In genomic region chr15:78429871-78430622, GRCm38 (mm10) we compare ENCODE assay signal across 10 mouse cellular contexts. TPM values are rescaled to one million over a fixed set of nuclear protein-coding genes. Genes with fewer than 3 reads are reported as not detected.
DNase-seq lines count a peak whose midpoint lies in the region; ATAC-seq and TF ChIP-seq lines count a peak whose summit lies in the region.
"Had no signal": no experiment of that assay in that cellular context is flagged by ENCODE, and none has a peak within 500 bp of the region (broad histone marks: within the 10 kb centered on the region; RNA-seq: fewer than 3 reads in every experiment).

No protein-coding gene starts in this region.

- peak overlapping the region; percentile 86; the same call in 1 of the 2 replicates for H3K4me3 ChIP-seq in forebrain, embryonic 12.5 days (replicated peaks)
- H3K4me3 ChIP-seq in hindbrain, postnatal 0 days (ENCODE audit: low read length): peak overlapping the region; percentile 81
- peak overlapping the region; percentile 90; the same call in 1 of the 2 replicates for H3K4me3 ChIP-seq in midbrain, embryonic 16.5 days (ENCODE audit: low read depth, low read length)

- peaks cover 39% of the 10 kb centered on the region for H3K36me3 ChIP-seq in forebrain, embryonic 12.5 days (replicated peaks)
- H3K36me3 ChIP-seq in hindbrain, postnatal 0 days (ENCODE audit: insufficient read depth, low read length): peaks cover 24% of the 10 kb centered on the region
- peaks cover 9% of the 10 kb centered on the region for H3K36me3 ChIP-seq in midbrain, embryonic 16.5 days (ENCODE audit: control insufficient read depth, insufficient read depth, low read length)

- no peak overlapping the region for H3K9ac ChIP-seq in forebrain, embryonic 12.5 days
- H3K9ac ChIP-seq in hindbrain, postnatal 0 days (replicated peaks; ENCODE audit: low read length): peak overlapping the region; percentile 82
- peak overlapping the region; percentile 95 for H3K9ac ChIP-seq in midbrain, embryonic 16.5 days (ENCODE audit: low read depth, low read length)

- H3K9me3 ChIP-seq in forebrain, embryonic 12.5 days: no peaks in the 10 kb centered on the region
- no peaks in the 10 kb centered on the region for H3K9me3 ChIP-seq in hindbrain, postnatal 0 days (ENCODE audit: low read length)
- no peaks in the 10 kb centered on the region for H3K9me3 ChIP-seq in midbrain, embryonic 16.5 days (replicated peaks; ENCODE audit: control insufficient read depth, low read length, poor library complexity, severe bottlenecking)

- H3K27ac ChIP-seq in forebrain, embryonic 12.5 days: no peak overlapping the region
- peak overlapping the region; percentile 77 for H3K27ac ChIP-seq in hindbrain, postnatal 0 days
- H3K27ac ChIP-seq in midbrain, embryonic 16.5 days (ENCODE audit: low read length): peak overlapping the region; percentile 32; the same call in 1 of the 2 replicates

- 85% methylated on average over 13 of the region's 13 CpGs for WGBS in forebrain, embryonic 12.5 days
- WGBS in hindbrain, postnatal 0 days: 79% methylated on average over 13 of the region's 13 CpGs
- 87% methylated on average over 13 of the region's 13 CpGs for WGBS in midbrain, embryonic 16.5 days

- no peak for ATAC-seq in forebrain, embryonic 12.5 days (ENCODE audit: low FRiP score)
- ATAC-seq in hindbrain, postnatal 0 days: no peak
- no peak for ATAC-seq in midbrain, embryonic 16.5 days

- H3K27me3 ChIP-seq in forebrain, embryonic 12.5 days: peaks cover 11% of the 10 kb centered on the region; the same call in 1 of the 2 replicates
- H3K27me3 ChIP-seq in hindbrain, postnatal 0 days (ENCODE audit: insufficient read depth, low read length): no peaks in the 10 kb centered on the region
- H3K27me3 ChIP-seq in midbrain, embryonic 16.5 days (ENCODE audit: control insufficient read depth, insufficient read depth, low read depth, low read length): no peaks in the 10 kb centered on the region

- H3K4me1 ChIP-seq in forebrain, embryonic 12.5 days: peaks cover 33% of the 10 kb centered on the region
- peaks cover 10% of the 10 kb centered on the region; the same call in 1 of the 2 replicates for H3K4me1 ChIP-seq in hindbrain, postnatal 0 days (ENCODE audit: insufficient read depth, low read length)
- peaks cover 15% of the 10 kb centered on the region for H3K4me1 ChIP-seq in midbrain, embryonic 16.5 days (ENCODE audit: control insufficient read depth, insufficient read depth, low read length)

- peak; percentile 97 for DNase-seq in heart, adult 11 months
- no peak for DNase-seq in heart, postnatal 4 days
- DNase-seq in hindbrain, postnatal 0 days (ENCODE audit: low spot score): no peak
- no peak for DNase-seq in urinary bladder, postnatal 36 days (ENCODE audit: low spot score in 2 of 2)
- DNase-seq in right cerebral cortex, postnatal 36 days (ENCODE audit: low spot score in 2 of 2): no peak
- no peak for DNase-seq in natural killer cell, adult 2 months (ENCODE audit: low spot score in 2 of 2)

- TF ChIP-seq CTCF in hindbrain, postnatal 0 days (IDR thresholded peaks at IDR 0.05; ENCODE audit: low read depth): no peak

- H3K4me2 ChIP-seq in forebrain, embryonic 12.5 days: peak overlapping the region; percentile 82
- H3K4me2 ChIP-seq in hindbrain, postnatal 0 days (ENCODE audit: low read depth, low read length): peak overlapping the region; percentile 86
- peak overlapping the region; percentile 96 for H3K4me2 ChIP-seq in midbrain, embryonic 16.5 days (ENCODE audit: low read length)

RNA-seq across cellular contexts. Expression of gene Kctd17, which starts 1.7 kb away (rescaled TPM):
- 10 to 100 TPM; 72.0 to 74.8 TPM for total RNA-seq in heart, postnatal 4 days (2021)
- polyA plus RNA-seq in forebrain, embryonic 12.5 days (2016; fragmentation: Nextera tagmentation; extraction: Ambion mirVana): 67.3 and 79.6 TPM in 2 replicates
- total RNA-seq in hindbrain, postnatal 0 days (2014; rRNA removed): 144 and 155 TPM in 2 replicates
- 144 and 161 TPM in 2 replicates for polyA plus RNA-seq in hindbrain, postnatal 0 days (2015; fragmentation: Nextera tagmentation; extraction: Ambion mirVana)
- polyA plus RNA-seq in midbrain, embryonic 16.5 days (2015; fragmentation: Nextera tagmentation; extraction: Ambion mirVana): 152 and 156 TPM in 2 replicates
- total RNA-seq: CH12.LX had no signal

RNA-seq across cellular contexts. Expression of gene Mpst, which starts 23.8 kb away (rescaled TPM):
- 10 to 100 TPM; 21.9 to 24.9 TPM for total RNA-seq in heart, postnatal 4 days (2021)
- polyA plus RNA-seq in forebrain, embryonic 12.5 days (2016; fragmentation: Nextera tagmentation; extraction: Ambion mirVana): 1.7 and 2.8 TPM in 2 replicates
- 95.4 and 114 TPM in 2 replicates for total RNA-seq in hindbrain, postnatal 0 days (2014; rRNA removed)
- 3.7 and 5.3 TPM in 2 replicates for polyA plus RNA-seq in hindbrain, postnatal 0 days (2015; fragmentation: Nextera tagmentation; extraction: Ambion mirVana)
- 3.6 and 4.3 TPM in 2 replicates for polyA plus RNA-seq in midbrain, embryonic 16.5 days (2015; fragmentation: Nextera tagmentation; extraction: Ambion mirVana)

RNA-seq across cellular contexts. Expression of gene Tst, which starts 24.3 kb away (rescaled TPM):
- total RNA-seq in heart, postnatal 4 days (2021): 10 to 100 TPM; 16.9 to 20.1 TPM
- 10.1 and 10.3 TPM in 2 replicates for polyA plus RNA-seq in forebrain, embryonic 12.5 days (2016; fragmentation: Nextera tagmentation; extraction: Ambion mirVana)
- total RNA-seq in hindbrain, postnatal 0 days (2014; rRNA removed): 75.1 and 79.9 TPM in 2 replicates
- polyA plus RNA-seq in hindbrain, postnatal 0 days (2015; fragmentation: Nextera tagmentation; extraction: Ambion mirVana): 64.4 and 67.0 TPM in 2 replicates
- 15.3 and 22.8 TPM in 2 replicates for polyA plus RNA-seq in midbrain, embryonic 16.5 days (2015; fragmentation: Nextera tagmentation; extraction: Ambion mirVana)

RNA-seq across cellular contexts. Expression of gene Tex33, which starts 34.3 kb away (rescaled TPM):
- total RNA-seq in heart, postnatal 4 days (2021): not detected
- polyA plus RNA-seq in forebrain, embryonic 12.5 days (2016; fragmentation: Nextera tagmentation; extraction: Ambion mirVana): not detected in 2 replicates
- not detected in 2 replicates for total RNA-seq in hindbrain, postnatal 0 days (2014; rRNA removed)
- not detected in 2 replicates for polyA plus RNA-seq in hindbrain, postnatal 0 days (2015; fragmentation: Nextera tagmentation; extraction: Ambion mirVana)
- not detected in 2 replicates for polyA plus RNA-seq in midbrain, embryonic 16.5 days (2015; fragmentation: Nextera tagmentation; extraction: Ambion mirVana)
- total RNA-seq: CH12.LX had no signal

RNA-seq across cellular contexts. Expression of gene Tmprss6, which starts 38.4 kb away (rescaled TPM):
- not detected for total RNA-seq in heart, postnatal 4 days (2021)
- polyA plus RNA-seq in forebrain, embryonic 12.5 days (2016; fragmentation: Nextera tagmentation; extraction: Ambion mirVana): 0.43 and 1.3 TPM in 2 replicates
- total RNA-seq in hindbrain, postnatal 0 days (2014; rRNA removed): 0.25 and 0.42 TPM in 2 replicates
- polyA plus RNA-seq in hindbrain, postnatal 0 days (2015; fragmentation: Nextera tagmentation; extraction: Ambion mirVana): 0.32 and 0.44 TPM in 2 replicates
- 0.09 and 0.31 TPM in 2 replicates for polyA plus RNA-seq in midbrain, embryonic 16.5 days (2015; fragmentation: Nextera tagmentation; extraction: Ambion mirVana)
- total RNA-seq: layer of hippocampus, postnatal 14 days had no signal
